Mouse (Mus musculus) kidney, adult 8-10 months (tissue): ENCODE data around the gene Ilk.
"Not testable (repeated sequence)": the region's sequence is repeated elsewhere in the genome, so short reads cannot be mapped to it uniquely, and the experiment has no call there.

Experiments
- DNase-seq, 2 experiments: peaks; one replicate each; pipeline ENCODE4 v3.0.0; 2022

Gene Ilk

GRCm38 (mm10) chr7:105743246-105743925, 7.0 kb downstream of the Ilk start:
- not testable (repeated sequence) for DNase-seq

GRCm38 (mm10) chr7:105743926-105744590, 7.7 kb downstream of the Ilk start, which contains the start of gene Taf10:
TSS of gene Taf10 (minus strand) at chr7:105744361.
- DNase-seq: peak; percentile 80 to 86

GRCm38 (mm10) chr7:105747776-105748175, 11.4 kb downstream of the Ilk start:
- no peak for DNase-seq

- DNase-seq: peak; percentile 95 to 96
Measured at GRCm38 (mm10) chr7:105751491-105752433, 15.4 kb downstream of the Ilk start, which contains the start of gene Tpp1. TSS of gene Tpp1 (minus strand) at chr7:105752235.

GRCm38 (mm10) chr7:105752716-105753115, 16.3 kb downstream of the Ilk start:
- DNase-seq: no peak

GRCm38 (mm10) chr7:105753281-105753680, 16.9 kb downstream of the Ilk start:
- DNase-seq: no peak

GRCm38 (mm10) chr7:105761813-105762484, 25.6 kb downstream of the Ilk start:
- no peak for DNase-seq

GRCm38 (mm10) chr7:105762517-105763270, 26.3 kb downstream of the Ilk start:
- DNase-seq: no peak

GRCm38 (mm10) chr7:105764331-105764730, 27.9 kb downstream of the Ilk start:
- no peak for DNase-seq

- peak; percentile 32 to 37 for DNase-seq
Measured at GRCm38 (mm10) chr7:105767729-105768165, 31.4 kb downstream of the Ilk start.

GRCm38 (mm10) chr7:105769959-105770358, 33.6 kb downstream of the Ilk start:
- no peak for DNase-seq

GRCm38 (mm10) chr7:105772331-105772730, 35.9 kb downstream of the Ilk start:
- DNase-seq: no peak

GRCm38 (mm10) chr7:105773041-105773440, 36.6 kb downstream of the Ilk start:
- DNase-seq: no peak

GRCm38 (mm10) chr7:105774661-105775060, 38.3 kb downstream of the Ilk start:
- DNase-seq: peak; percentile 32 to 51

GRCm38 (mm10) chr7:105776026-105776425, 39.6 kb downstream of the Ilk start:
- no peak for DNase-seq

- no peak for DNase-seq
Measured at GRCm38 (mm10) chr7:105777316-105777715, 40.9 kb downstream of the Ilk start.

GRCm38 (mm10) chr7:105777797-105778552, 41.6 kb downstream of the Ilk start:
- peak; percentile 51 to 61 for DNase-seq

- no peak for DNase-seq
Measured at GRCm38 (mm10) chr7:105778553-105779265, 42.3 kb downstream of the Ilk start.

- no peak for DNase-seq
Measured at GRCm38 (mm10) chr7:105783861-105784260, 47.5 kb downstream of the Ilk start.

GRCm38 (mm10) chr7:105784556-105784955, 48.2 kb downstream of the Ilk start:
- DNase-seq: no peak
